Mouse (Mus musculus): ENCODE results near the gene Ccdc157.

DNA sequence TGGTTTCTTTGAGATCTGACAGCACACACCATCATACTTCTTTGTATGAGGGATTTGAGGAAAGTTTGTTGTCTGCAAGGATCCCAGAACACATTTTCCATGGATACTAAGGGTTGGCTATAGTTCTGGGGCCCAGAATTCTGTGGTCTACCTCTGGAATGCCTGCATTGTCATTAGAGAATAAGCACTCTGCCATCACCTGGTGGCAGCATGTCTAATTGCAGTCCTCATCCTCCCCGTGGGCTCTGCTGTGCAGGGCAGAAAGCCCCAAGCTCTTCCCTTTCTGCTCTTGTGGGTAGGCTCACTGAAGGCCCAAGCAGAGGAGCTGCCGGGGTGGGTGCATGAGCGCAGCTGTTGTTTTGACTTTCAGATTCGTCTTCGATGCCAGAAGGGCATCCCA is 49.5 kb upstream of the Ccdc157 start:
- peak; percentile 11; the same call in 1 of the 2 replicates for TF ChIP-seq CTCF (IDR thresholded peaks at IDR 0.05; ENCODE audit: borderline replicate concordance, insufficient read depth, low read depth, low read length)
- no peak for TF ChIP-seq POLR2A (IDR thresholded peaks at IDR 0.05; ENCODE audit: borderline replicate concordance, insufficient read depth, low read length)

Data from cerebellum, adult 2 months (tissue).